Mouse (Mus musculus) forebrain, embryonic 15.5 days (tissue): ENCODE results near the gene Vmn1r195. TPM values are rescaled to one million over a fixed set of nuclear protein-coding genes. Genes with fewer than 3 reads are reported as not detected.
"Not testable (repeated sequence)": the region's sequence is repeated elsewhere in the genome, so short reads cannot be mapped to it uniquely, and the experiment has no call there.

Source experiments
- ATAC-seq: fragments of 200-750 bp; cut with Nextera tagmentation; replicated peaks from 2 replicates; pipeline ENCODE4 v1.8.0; 2017; ENCODE audit warnings: mild to moderate bottlenecking, moderate TSS enrichment, moderate library complexity
- H3K27ac ChIP-seq: fragments of 300-500 bp; sonication (generic); replicated peaks from 2 replicates; pipeline ENCODE4 v1.5.1; 2015; ENCODE audit warnings: mild to moderate bottlenecking, inconsistent platforms
- H3K27me3 ChIP-seq: fragments of 300-500 bp; sonication (generic); 2 replicates; pipeline ENCODE4 v1.6.1; 2015; ENCODE audit warnings: inconsistent platforms
- H3K36me3 ChIP-seq: fragments of 300-500 bp; sonication (generic); 2 replicates; pipeline ENCODE4 v1.6.1; 2015; ENCODE audit warnings: mild to moderate bottlenecking, inconsistent platforms
- H3K4me1 ChIP-seq: fragments of 300-500 bp; sonication (generic); 2 replicates; pipeline ENCODE4 v1.6.1; 2015; ENCODE audit warnings: inconsistent platforms
- H3K4me2 ChIP-seq: fragments of 300-500 bp; sonication (generic); replicated peaks from 2 replicates; pipeline ENCODE4 v1.6.1; 2015; ENCODE audit warnings: mild to moderate bottlenecking, inconsistent platforms
- H3K4me3 ChIP-seq: fragments of 300-500 bp; sonication (generic); 2 replicates; pipeline ENCODE4 v1.5.1; 2015; ENCODE audit warnings: mild to moderate bottlenecking, inconsistent platforms
- H3K9ac ChIP-seq: fragments of 300-500 bp; sonication (generic); replicated peaks from 2 replicates; pipeline ENCODE4 v1.6.1; 2015; ENCODE audit warnings: mild to moderate bottlenecking, inconsistent platforms
- H3K9me3 ChIP-seq: fragments of 300-500 bp; sonication (generic); 2 replicates; pipeline ENCODE4 v1.6.1; 2016; ENCODE audit warnings: inconsistent platforms
- WGBS: fragments of 180-500 bp; shearing (Covaris S2); methylation state at CpG from one replicate; pipeline ENCODE4 v1.1.7; 2015; ENCODE audit warnings: mixed read lengths; 5-methylcytosine and 5-hydroxymethylcytosine counted together
- polyA plus RNA-seq: library from polyadenylated mRNA; unstranded; fragments of >200 nt; fragmentation: Nextera tagmentation; extraction: Ambion mirVana; gene quantifications from 2 replicates; pipeline ENCODE4 v1.2.1, GENCODE M21; 2015

The Vmn1r195 gene
- polyA plus RNA-seq: not detected in 2 replicates

- not testable (repeated sequence) for H3K27me3 ChIP-seq, H3K4me1 ChIP-seq, ATAC-seq, H3K36me3 ChIP-seq, H3K4me3 ChIP-seq, H3K27ac ChIP-seq, H3K9ac ChIP-seq, H3K9me3 ChIP-seq, H3K4me2 ChIP-seq
- 86% methylated on average over 1 of the region's 1 CpGs for WGBS
Measured at GRCm38 (mm10) chr13:22270222-22270621, at the start of gene Vmn1r195. Gene Vmn1r195, plus strand, starts transcription at chr13:22270522.

GRCm38 (mm10) chr13:22223060-22223459, 47.3 kb upstream of the Vmn1r195 start, which contains the start of gene Vmn1r193:
Gene Vmn1r193, minus strand, starts transcription at chr13:22223160.
- not testable (repeated sequence) for ATAC-seq, H3K9me3 ChIP-seq, H3K27me3 ChIP-seq, H3K4me2 ChIP-seq, H3K4me3 ChIP-seq, H3K36me3 ChIP-seq, H3K4me1 ChIP-seq, H3K27ac ChIP-seq, H3K9ac ChIP-seq
- WGBS: 77% methylated on average over 1 of the region's 1 CpGs

- no peak within 1 kb of the TSS for H3K27ac ChIP-seq
- no peak within 1 kb of the TSS for H3K4me2 ChIP-seq
- H3K9me3 ChIP-seq: no peaks in the 10 kb centered on the region
- H3K36me3 ChIP-seq: no peaks in the 10 kb centered on the region
- H3K4me3 ChIP-seq: no peak within 1 kb of the TSS
- H3K4me1 ChIP-seq: no peaks in the 10 kb centered on the region
- H3K9ac ChIP-seq: no peak within 1 kb of the TSS
- H3K27me3 ChIP-seq: no peaks in the 10 kb centered on the region
- WGBS: 62% methylated on average over 1 of the region's 1 CpGs
- no peak for ATAC-seq
Measured at GRCm38 (mm10) chr13:22243915-22244314, 26.4 kb upstream of the Vmn1r195 start, which contains the start of gene Vmn1r194. Gene Vmn1r194, plus strand, starts transcription at chr13:22244215.

- no peak overlapping the region for H3K4me2 ChIP-seq
- no peak overlapping the region for H3K27ac ChIP-seq
- no peaks in the 10 kb centered on the region for H3K36me3 ChIP-seq
- WGBS: 57% methylated on average over 2 of the region's 2 CpGs
- H3K27me3 ChIP-seq: no peaks in the 10 kb centered on the region
- ATAC-seq: no peak
- no peak overlapping the region for H3K4me3 ChIP-seq
- no peak overlapping the region for H3K9ac ChIP-seq
- H3K9me3 ChIP-seq: no peaks in the 10 kb centered on the region
- no peaks in the 10 kb centered on the region for H3K4me1 ChIP-seq
Measured at GRCm38 (mm10) chr13:22271721-22272120, 1.4 kb downstream of the Vmn1r195 start.

- no peaks in the 10 kb centered on the region for H3K36me3 ChIP-seq
- H3K9ac ChIP-seq: no peak overlapping the region
- no peak overlapping the region for H3K27ac ChIP-seq
- no peak overlapping the region for H3K4me3 ChIP-seq
- no peak for ATAC-seq
- no peaks in the 10 kb centered on the region for H3K27me3 ChIP-seq
- H3K4me1 ChIP-seq: no peaks in the 10 kb centered on the region
- H3K4me2 ChIP-seq: no peak overlapping the region
- WGBS: 83% methylated on average over 2 of the region's 2 CpGs
- no peaks in the 10 kb centered on the region for H3K9me3 ChIP-seq
Measured at GRCm38 (mm10) chr13:22284578-22284977, 14.3 kb downstream of the Vmn1r195 start.

- H3K4me1 ChIP-seq: no peaks in the 10 kb centered on the region
- no peak within 1 kb of the TSS for H3K27ac ChIP-seq
- 67% methylated on average over 2 of the region's 2 CpGs for WGBS
- no peaks in the 10 kb centered on the region for H3K27me3 ChIP-seq
- no peaks in the 10 kb centered on the region for H3K9me3 ChIP-seq
- no peak within 1 kb of the TSS for H3K9ac ChIP-seq
- no peaks in the 10 kb centered on the region for H3K36me3 ChIP-seq
- no peak for ATAC-seq
- no peak within 1 kb of the TSS for H3K4me3 ChIP-seq
- H3K4me2 ChIP-seq: no peak within 1 kb of the TSS
Measured at GRCm38 (mm10) chr13:22289620-22290019, 19.3 kb downstream of the Vmn1r195 start, which contains the start of gene Vmn1r196. Gene Vmn1r196, plus strand, starts transcription at chr13:22289920.

- not testable (repeated sequence) for H3K4me1 ChIP-seq, H3K4me3 ChIP-seq, H3K4me2 ChIP-seq, H3K27me3 ChIP-seq, ATAC-seq, H3K36me3 ChIP-seq, H3K9ac ChIP-seq, H3K9me3 ChIP-seq, H3K27ac ChIP-seq
- 90% methylated on average over 5 of the region's 5 CpGs for WGBS
Measured at GRCm38 (mm10) chr13:22308075-22308474, 37.8 kb downstream of the Vmn1r195 start.

GRCm38 (mm10) chr13:22315361-22315760, 45.0 kb downstream of the Vmn1r195 start:
- Histone ChIP-seq H3K27me3 (no peaks in the 10 kb centered on the region), H3K9me3 (no peaks in the 10 kb centered on the region), H3K4me1 (no peaks in the 10 kb centered on the region), H3K36me3 (no peaks in the 10 kb centered on the region), H3K4me3 (no peak overlapping the region), H3K4me2 (no peak overlapping the region), H3K27ac (no peak overlapping the region), H3K9ac (no peak overlapping the region)
- 88% methylated on average over 2 of the region's 2 CpGs for WGBS
- no peak for ATAC-seq

- H3K27me3 ChIP-seq: no peaks in the 10 kb centered on the region
- no peak overlapping the region for H3K4me3 ChIP-seq
- H3K36me3 ChIP-seq: no peaks in the 10 kb centered on the region
- H3K4me2 ChIP-seq: no peak overlapping the region
- no peak overlapping the region for H3K27ac ChIP-seq
- 75% methylated on average over 2 of the region's 2 CpGs for WGBS
- no peaks in the 10 kb centered on the region for H3K4me1 ChIP-seq
- H3K9ac ChIP-seq: no peak overlapping the region
- no peak for ATAC-seq
- no peaks in the 10 kb centered on the region for H3K9me3 ChIP-seq
Measured at GRCm38 (mm10) chr13:22317366-22317765, 47.0 kb downstream of the Vmn1r195 start.

GRCm38 (mm10) chr13:22320091-22320490, 49.8 kb downstream of the Vmn1r195 start:
- no peak overlapping the region for H3K4me3 ChIP-seq
- H3K27ac ChIP-seq: no peak overlapping the region
- no peak overlapping the region for H3K4me2 ChIP-seq
- H3K9ac ChIP-seq: no peak overlapping the region
- ATAC-seq: no peak
- no peaks in the 10 kb centered on the region for H3K36me3 ChIP-seq
- H3K27me3 ChIP-seq: no peaks in the 10 kb centered on the region
- no peaks in the 10 kb centered on the region for H3K9me3 ChIP-seq
- H3K4me1 ChIP-seq: no peaks in the 10 kb centered on the region

GRCm38 (mm10) chr13:22324289-22324688, 54.0 kb downstream of the Vmn1r195 start, which contains the start of gene Vmn1r197:
Gene Vmn1r197, plus strand, starts transcription at chr13:22324589.
- Histone ChIP-seq H3K27ac (no peak within 1 kb of the TSS), H3K4me1 (no peaks in the 10 kb centered on the region), H3K4me3 (no peak within 1 kb of the TSS), H3K27me3 (no peaks in the 10 kb centered on the region), H3K9ac (no peak within 1 kb of the TSS), H3K36me3 (no peaks in the 10 kb centered on the region), H3K4me2 (no peak within 1 kb of the TSS), H3K9me3 (no peaks in the 10 kb centered on the region)
- ATAC-seq: no peak
